Mouse (Mus musculus) forebrain, embryonic 14.5 days (tissue): ENCODE measurements around the gene Dydc1. TPM values are rescaled to one million over a fixed set of nuclear protein-coding genes. Genes with fewer than 3 reads are reported as not detected.

Source experiments
- ATAC-seq: fragments of 200-750 bp; cut with Nextera tagmentation; 2 replicates; pipeline ENCODE4 v1.8.0; 2017; ENCODE audit warnings: mild to moderate bottlenecking, moderate library complexity
- DNase-seq: peaks from one replicate; pipeline ENCODE4 v3.0.0-alpha.2; 2015; ENCODE audit warnings: low spot score
- H3K27ac ChIP-seq: fragments of 300-500 bp; sonication (generic); 2 replicates; pipeline ENCODE4 v1.5.1; 2014; ENCODE audit warnings: low read depth, mild to moderate bottlenecking, control low read depth, low read length, moderate library complexity
- H3K27me3 ChIP-seq: fragments of 300-500 bp; sonication (generic); replicated peaks from 2 replicates; pipeline ENCODE4 v1.6.1; 2014; ENCODE audit warnings: low read length, control low read depth, mixed read lengths; ENCODE audit not compliant: control insufficient read depth, insufficient read depth
- H3K36me3 ChIP-seq: fragments of 300-500 bp; sonication (generic); 2 replicates; pipeline ENCODE4 v1.6.1; 2014; ENCODE audit warnings: low read length, control low read depth; ENCODE audit not compliant: control insufficient read depth, insufficient read depth
- H3K4me1 ChIP-seq: fragments of 300-500 bp; sonication (generic); 2 replicates; pipeline ENCODE4 v1.6.1; 2014; ENCODE audit warnings: antibody characterized with exemption, low read length, control low read depth; ENCODE audit not compliant: control insufficient read depth, insufficient read depth
- H3K4me2 ChIP-seq: fragments of 300-500 bp; sonication (generic); 2 replicates; pipeline ENCODE4 v1.6.1; 2014; ENCODE audit warnings: mild to moderate bottlenecking, control low read depth, low read length
- H3K4me3 ChIP-seq: fragments of 300-500 bp; sonication (generic); 2 replicates; pipeline ENCODE4 v1.5.1; 2014; ENCODE audit warnings: low read depth, low read length, control low read depth
- H3K9ac ChIP-seq: fragments of 300-500 bp; sonication (generic); 2 replicates; pipeline ENCODE4 v1.6.1; 2014; ENCODE audit warnings: mild to moderate bottlenecking, low read length, control low read depth, moderate library complexity
- H3K9me3 ChIP-seq: fragments of 300-500 bp; sonication (generic); replicated peaks from 2 replicates; pipeline ENCODE4 v1.6.1; 2016; ENCODE audit warnings: low read length, control low read depth, mixed read lengths; ENCODE audit not compliant: control insufficient read depth
- WGBS: fragments of 180-500 bp; shearing (Covaris S2); extraction: QIAGEN DNeasy Blood & Tissue Kit; methylation state at CpG from one replicate; pipeline ENCODE4 v1.1.7; 2014; 5-methylcytosine and 5-hydroxymethylcytosine counted together
- polyA plus RNA-seq: library from polyadenylated mRNA; unstranded; fragments of >200 nt; fragmentation: Nextera tagmentation; extraction: Ambion mirVana; gene quantifications from 2 replicates; pipeline ENCODE4 v1.2.1, GENCODE M21; 2014

The Dydc1 gene
- polyA plus RNA-seq, result 0.18 TPM in 1 of 2 replicates, not detected in the other

DNA sequence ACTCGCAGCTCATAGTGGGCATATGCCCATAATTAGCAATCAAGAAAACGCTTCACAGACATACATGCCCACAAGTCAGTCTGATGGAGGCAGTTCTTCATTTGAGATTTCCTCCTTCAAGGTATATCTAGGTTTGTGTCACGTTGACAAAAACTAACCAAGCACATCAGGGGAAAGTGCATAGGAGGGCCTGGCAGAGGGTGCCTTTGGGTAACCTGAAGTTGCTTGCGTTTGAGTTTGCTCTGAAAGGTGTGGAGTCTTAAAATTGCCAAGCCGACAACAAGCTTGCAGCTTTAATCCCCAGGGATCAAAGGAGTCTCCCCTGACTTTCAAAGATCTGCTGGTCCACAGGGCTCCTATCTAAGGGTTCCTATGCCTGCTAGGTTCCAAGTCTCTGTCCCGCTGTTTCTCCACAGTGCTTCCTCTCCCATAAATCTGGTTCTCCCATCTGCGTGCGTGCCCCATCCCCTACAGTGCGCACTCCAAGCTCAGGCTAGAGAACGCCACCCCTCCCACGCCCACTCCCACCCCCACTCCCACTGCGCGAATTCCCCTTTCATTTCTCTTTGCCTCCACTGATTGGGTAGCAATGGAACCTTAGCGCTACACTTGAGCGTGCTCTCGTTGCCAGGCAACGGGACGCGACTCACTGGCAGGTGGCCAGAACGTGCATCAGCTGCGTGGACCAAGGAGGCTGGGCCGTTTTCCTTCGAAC is at the start of gene Dydc1:
Gene Dydc1 (plus strand): TSS at position 683 of the 715 bp plus-strand sequence.
- Histone ChIP-seq H3K9me3 (no peaks in the 10 kb centered on the region), H3K27me3 (no peaks in the 10 kb centered on the region)
- peak; percentile 98 for ATAC-seq

GRCm38 (mm10) chr14:41025087-41025486 is 47.6 kb upstream of the Dydc1 start:
- Histone ChIP-seq H3K4me1 (no peaks in the 10 kb centered on the region), H3K36me3 (no peaks in the 10 kb centered on the region), H3K27ac (no peak overlapping the region), H3K9me3 (no peaks in the 10 kb centered on the region), H3K9ac (no peak overlapping the region), H3K4me2 (no peak overlapping the region), H3K4me3 (no peak overlapping the region), H3K27me3 (no peaks in the 10 kb centered on the region)
- WGBS, result 86% methylated on average over 2 of the region's 2 CpGs
- DNase-seq (no peak), ATAC-seq (no peak)

More for the DNA sequence above, at the start of gene Dydc1:
- peak; percentile 94 for DNase-seq
- Histone ChIP-seq H3K4me2 (peak within 1 kb of the TSS; percentile 61), H3K27ac (no peak within 1 kb of the TSS), H3K36me3 (no peaks in the 10 kb centered on the region), H3K9ac (peak within 1 kb of the TSS; percentile 35; the same call in 1 of the 2 replicates), H3K4me1 (peaks cover 3% of the 10 kb centered on the region), H3K4me3 (peak within 1 kb of the TSS; percentile 32)
- WGBS, result 11% methylated on average over 23 of the region's 23 CpGs

GRCm38 (mm10) chr14:41025594-41026284 is 47.0 kb upstream of the Dydc1 start:
- ATAC-seq (no peak), DNase-seq (no peak)
- Histone ChIP-seq H3K4me2 (no peak overlapping the region), H3K36me3 (no peaks in the 10 kb centered on the region), H3K27ac (no peak overlapping the region), H3K4me3 (no peak overlapping the region), H3K9ac (no peak overlapping the region), H3K9me3 (no peaks in the 10 kb centered on the region), H3K27me3 (no peaks in the 10 kb centered on the region), H3K4me1 (no peaks in the 10 kb centered on the region)
- WGBS, result 85% methylated on average over 7 of the region's 7 CpGs

GRCm38 (mm10) chr14:41029303-41029702 is 43.4 kb upstream of the Dydc1 start:
- Histone ChIP-seq H3K4me3 (no peak overlapping the region), H3K9ac (no peak overlapping the region), H3K27me3 (no peaks in the 10 kb centered on the region), H3K9me3 (no peaks in the 10 kb centered on the region), H3K4me1 (no peaks in the 10 kb centered on the region), H3K27ac (no peak overlapping the region), H3K4me2 (no peak overlapping the region), H3K36me3 (no peaks in the 10 kb centered on the region)
- WGBS, result 78% methylated on average over 4 of the region's 4 CpGs
- no peak for DNase-seq
- no peak for ATAC-seq

GRCm38 (mm10) chr14:41030989-41031513 is 41.7 kb upstream of the Dydc1 start:
- 88% methylated on average over 6 of the region's 6 CpGs for WGBS
- ATAC-seq (no peak), DNase-seq (no peak)
- no peak overlapping the region for H3K9ac ChIP-seq
- H3K36me3 ChIP-seq, result no peaks in the 10 kb centered on the region
- no peaks in the 10 kb centered on the region for H3K4me1 ChIP-seq
- no peaks in the 10 kb centered on the region for H3K27me3 ChIP-seq
- no peak overlapping the region for H3K4me2 ChIP-seq
- no peak overlapping the region for H3K27ac ChIP-seq
- H3K4me3 ChIP-seq, result no peak overlapping the region
- no peaks in the 10 kb centered on the region for H3K9me3 ChIP-seq

GRCm38 (mm10) chr14:41033135-41034110 is 39.3 kb upstream of the Dydc1 start:
- DNase-seq, result peak; percentile 92
- Histone ChIP-seq H3K9ac (no peak overlapping the region), H3K4me3 (no peak overlapping the region), H3K9me3 (no peaks in the 10 kb centered on the region), H3K4me1 (no peaks in the 10 kb centered on the region), H3K36me3 (no peaks in the 10 kb centered on the region), H3K27ac (no peak overlapping the region), H3K4me2 (no peak overlapping the region), H3K27me3 (no peaks in the 10 kb centered on the region)
- 55% methylated on average over 13 of the region's 13 CpGs for WGBS
- ATAC-seq, result peak; percentile 67

- no peaks in the 10 kb centered on the region for H3K27me3 ChIP-seq
- no peaks in the 10 kb centered on the region for H3K36me3 ChIP-seq
- 36% methylated on average over 6 of the region's 6 CpGs for WGBS
- no peak overlapping the region for H3K4me2 ChIP-seq
- ATAC-seq (peak; percentile 69), DNase-seq (peak; percentile 69)
- no peak overlapping the region for H3K27ac ChIP-seq
- no peaks in the 10 kb centered on the region for H3K4me1 ChIP-seq
- H3K9me3 ChIP-seq, result no peaks in the 10 kb centered on the region
- H3K9ac ChIP-seq, result no peak overlapping the region
- no peak overlapping the region for H3K4me3 ChIP-seq
Measured at GRCm38 (mm10) chr14:41035146-41035798, 37.4 kb upstream of the Dydc1 start.

DNA sequence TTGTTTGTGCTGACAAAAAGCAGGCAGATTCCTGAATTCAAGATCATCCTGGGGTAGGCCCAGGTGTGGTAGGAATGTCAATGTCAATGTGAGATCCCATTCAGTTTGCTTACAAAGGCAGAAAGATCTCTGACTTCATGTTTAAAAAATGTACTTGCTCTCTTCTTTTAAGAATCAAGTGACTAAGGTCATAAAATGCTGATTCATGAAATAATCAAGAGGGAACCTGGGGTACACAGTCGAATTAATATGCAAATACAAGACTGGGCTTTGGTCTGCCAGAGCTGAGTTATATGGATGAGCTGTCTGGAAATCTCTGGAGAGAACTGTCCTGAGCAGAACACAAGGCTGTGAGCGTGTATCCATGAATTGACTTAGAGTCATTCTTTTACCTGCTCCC is 25.3 kb upstream of the Dydc1 start:
- DNase-seq (no peak), ATAC-seq (no peak)
- Histone ChIP-seq H3K4me1 (no peaks in the 10 kb centered on the region), H3K4me3 (no peak overlapping the region), H3K9ac (no peak overlapping the region), H3K27ac (no peak overlapping the region), H3K9me3 (no peaks in the 10 kb centered on the region; the same call in 1 of the 2 replicates), H3K27me3 (no peaks in the 10 kb centered on the region), H3K36me3 (no peaks in the 10 kb centered on the region), H3K4me2 (no peak overlapping the region)
- WGBS, result 79% methylated on average over 2 of the region's 2 CpGs
